Mouse (Mus musculus) cerebellum, postnatal 10 days (tissue): ENCODE data around the gene Tsr1.

Experiments
- DNase-seq, 2 experiments: peaks; one replicate each; pipeline ENCODE4 v3.0.0; 2021; ENCODE audit warnings: mixed read lengths in 2 of 2

The Tsr1 gene

GRCm38 (mm10) chr11:74898517-74898827 lies 601 bp downstream of the Tsr1 start:
- DNase-seq = no peak

- DNase-seq = no peak
These were observed 3.7 kb downstream of the Tsr1 start for GRCm38 (mm10) chr11:74901555-74901954.

GRCm38 (mm10) chr11:74902416-74902815 lies 4.5 kb downstream of the Tsr1 start:
- no peak for DNase-seq

GRCm38 (mm10) chr11:74907850-74908249 lies 10.0 kb downstream of the Tsr1 start:
- DNase-seq = no peak

GRCm38 (mm10) chr11:74908618-74909399 lies 10.9 kb downstream of the Tsr1 start:
- DNase-seq = peak; percentile 61 to 64

GRCm38 (mm10) chr11:74909978-74910377 lies 12.1 kb downstream of the Tsr1 start:
- no peak for DNase-seq

- DNase-seq = no peak
These were observed 14.6 kb downstream of the Tsr1 start for GRCm38 (mm10) chr11:74912492-74912891.

GRCm38 (mm10) chr11:74919249-74919648 lies 21.4 kb downstream of the Tsr1 start:
- DNase-seq = no peak

GRCm38 (mm10) chr11:74924149-74924548 lies 26.3 kb downstream of the Tsr1 start:
- DNase-seq = peak; percentile 48 to 49

- DNase-seq = peak; percentile 98
These were observed 27.9 kb downstream of the Tsr1 start, which contains the start of the genes Smg6 and Srr for GRCm38 (mm10) chr11:74925577-74926387. Gene Smg6, plus strand, starts transcription at chr11:74925823. Gene Srr, minus strand, starts transcription at chr11:74925948.

- DNase-seq = peak; percentile 18 to 31
These were observed 28.6 kb downstream of the Tsr1 start for GRCm38 (mm10) chr11:74926388-74927005.

GRCm38 (mm10) chr11:74927236-74927725 lies 29.4 kb downstream of the Tsr1 start:
- no peak for DNase-seq

- DNase-seq = no peak
These were observed 31.2 kb downstream of the Tsr1 start for GRCm38 (mm10) chr11:74929111-74929510.

- no peak for DNase-seq
These were observed 32.5 kb downstream of the Tsr1 start for GRCm38 (mm10) chr11:74930391-74930790.

- DNase-seq = peak; percentile 37 to 73
These were observed 48.5 kb downstream of the Tsr1 start for GRCm38 (mm10) chr11:74946348-74946747.

- DNase-seq = peak; percentile 6 to 13
These were observed 57.0 kb downstream of the Tsr1 start for GRCm38 (mm10) chr11:74954901-74955300.

GRCm38 (mm10) chr11:74956006-74956405 lies 58.1 kb downstream of the Tsr1 start:
- no peak for DNase-seq

GRCm38 (mm10) chr11:74957600-74957999 lies 59.7 kb downstream of the Tsr1 start:
- DNase-seq = no peak
